Mouse (Mus musculus) liver, embryonic 14.5 days (tissue): ENCODE measurements around the gene Wdr45b. TPM values are rescaled to one million over a fixed set of nuclear protein-coding genes. Genes with fewer than 3 reads are reported as not detected.
"Not testable (repeated sequence)": the region's sequence is repeated elsewhere in the genome, so short reads cannot be mapped to it uniquely, and the experiment has no call there.

Experiments
- ATAC-seq: fragments of 200-750 bp; cut with Nextera tagmentation; 2 replicates; pipeline ENCODE4 v1.8.0; 2017; ENCODE audit warnings: moderate number of reproducible peaks, mild to moderate bottlenecking, moderate library complexity; ENCODE audit not compliant: insufficient read depth
- DNase-seq, 3 experiments: peaks; one replicate each; pipeline ENCODE4 v3.0.0-alpha.2; 2012 to 2013; ENCODE audit warnings: low read depth in 3 of 3, low spot score in 3 of 3
- H3K27ac ChIP-seq: fragments of 300-500 bp; sonication (generic); 2 replicates; pipeline ENCODE4 v1.5.1; 2014; ENCODE audit warnings: moderate library complexity, mild to moderate bottlenecking, control low read depth, inconsistent platforms
- H3K27me3 ChIP-seq: fragments of 300-500 bp; sonication (generic); 2 replicates; pipeline ENCODE4 v1.6.1; 2014; ENCODE audit warnings: mild to moderate bottlenecking, low read length, moderate library complexity; ENCODE audit not compliant: control insufficient read depth, insufficient read depth
- H3K36me3 ChIP-seq: fragments of 300-500 bp; sonication (generic); replicated peaks from 2 replicates; pipeline ENCODE4 v1.6.1; 2014; ENCODE audit warnings: low read depth; ENCODE audit not compliant: control insufficient read depth, insufficient read depth
- H3K4me1 ChIP-seq, 2 experiments: fragments of 200-500 bp in 1 of 2; fragments of 300-500 bp in 1 of 2; sonication (generic) in 1 of 2; replicated peaks; 2 replicates each; pipeline ENCODE4 v1.6.1; 2012 to 2014; ENCODE audit warnings: antibody characterized with exemption in 1 of 2, inconsistent platforms in 1 of 2, low read length in 1 of 2; ENCODE audit not compliant: control insufficient read depth in 2 of 2, insufficient read depth in 2 of 2
- H3K4me2 ChIP-seq: fragments of 300-500 bp; sonication (generic); 2 replicates; pipeline ENCODE4 v1.6.1; 2014; ENCODE audit warnings: low read depth, mild to moderate bottlenecking, control low read depth, moderate library complexity
- H3K4me3 ChIP-seq, 2 experiments: fragments of 200-500 bp in 1 of 2; fragments of 300-500 bp in 1 of 2; sonication (generic) in 1 of 2; 2 replicates each; pipeline ENCODE4 v1.5.1; 2012 to 2014; ENCODE audit warnings: low read depth in 2 of 2, low read length in 2 of 2, mild to moderate bottlenecking in 2 of 2, control low read depth in 1 of 2, inconsistent platforms in 1 of 2, moderate library complexity in 1 of 2; ENCODE audit not compliant: insufficient read depth in 1 of 2
- H3K9ac ChIP-seq: fragments of 300-500 bp; sonication (generic); replicated peaks from 2 replicates; pipeline ENCODE4 v1.6.1; 2014; ENCODE audit warnings: mild to moderate bottlenecking, control low read depth, moderate library complexity
- H3K9me3 ChIP-seq: fragments of 300-500 bp; sonication (generic); 2 replicates; pipeline ENCODE4 v1.6.1; 2016; ENCODE audit warnings: low read length, mixed read lengths; ENCODE audit not compliant: control insufficient read depth
- CTCF ChIP-seq: IDR thresholded peaks from 2 replicates; pipeline ENCODE4 v1.5.1; 2016; ENCODE audit warnings: antibody characterized with exemption, low read depth, control low read depth
- EP300 ChIP-seq: IDR thresholded peaks from 2 replicates; pipeline ENCODE4 v1.6.1; 2016; ENCODE audit warnings: antibody characterized with exemption, low read depth
- WGBS: fragments of 180-500 bp; shearing (Covaris S2); extraction: QIAGEN DNeasy Blood & Tissue Kit; methylation state at CpG from one replicate; pipeline ENCODE4 v1.1.7; 2014; ENCODE audit not compliant: insufficient replicate concordance; 5-methylcytosine and 5-hydroxymethylcytosine counted together
- polyA plus RNA-seq, 2 experiments: library from polyadenylated mRNA; depleted of rRNA in 1 of 2; stranded (reverse) in 1 of 2; unstranded in 1 of 2; fragments of >200 nt; fragmentation: Nextera tagmentation in 1 of 2; extraction: Ambion mirVana in 1 of 2; gene quantifications; 2 replicates each; pipeline versions ENCODE4 v1.2.1 to v1.2.3; 2012 to 2014

Gene Wdr45b
- polyA plus RNA-seq, 2 experiments: 15.3 to 19.7 TPM

DNA sequence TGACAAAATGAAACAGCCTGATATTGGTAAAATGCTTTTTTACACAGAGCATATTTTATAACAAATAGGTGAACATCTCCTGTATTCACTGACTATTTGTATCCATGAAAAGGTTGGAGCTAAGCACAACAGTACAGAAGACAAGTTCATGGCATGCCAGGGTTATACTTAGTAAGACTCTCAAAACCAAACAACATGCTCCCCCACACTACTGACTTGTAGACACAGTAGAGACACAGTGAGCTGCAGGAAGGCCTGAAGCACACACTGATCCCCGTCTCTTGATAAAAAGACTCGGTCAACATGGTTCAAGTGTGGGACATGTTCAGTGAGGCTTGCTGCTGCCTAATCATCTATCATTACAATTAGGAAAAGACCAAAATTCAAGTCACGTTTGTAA lies 22.6 kb downstream of the Wdr45b start:
- Histone ChIP-seq H3K4me3 (no peak overlapping the region), H3K9ac (no peak overlapping the region), H3K36me3 (peaks cover 61% of the 10 kb centered on the region), H3K27ac (no peak overlapping the region), H3K9me3 (no peaks in the 10 kb centered on the region), H3K4me2 (no peak overlapping the region), H3K4me1 (no peaks in the 10 kb centered on the region), H3K27me3 (no peaks in the 10 kb centered on the region)
- WGBS: 82% methylated on average over 3 of the region's 3 CpGs
- DNase-seq: no peak
- no peak for TF ChIP-seq CTCF
- no peak for TF ChIP-seq EP300
- ATAC-seq: no peak

DNA sequence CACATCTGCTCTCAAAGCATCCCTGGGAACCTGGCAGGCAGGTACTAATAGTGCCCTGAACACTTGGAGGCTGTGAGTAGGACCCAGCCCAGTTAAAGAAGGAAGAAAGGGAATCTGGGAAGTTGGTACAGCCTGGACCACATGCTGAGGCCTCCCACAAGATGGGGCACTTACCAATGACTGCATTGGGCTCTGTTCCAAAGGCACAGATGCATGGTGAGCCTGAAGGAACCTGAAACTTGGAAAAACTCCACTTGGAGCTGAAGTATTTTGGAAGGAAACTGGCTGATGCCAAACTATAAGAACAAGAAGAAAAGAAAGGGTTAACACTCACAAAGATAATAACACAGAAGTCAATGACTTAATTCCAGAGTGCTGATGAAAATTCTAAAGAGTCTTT lies 25.6 kb downstream of the Wdr45b start:
- ATAC-seq: no peak
- no peak for DNase-seq

DNA sequence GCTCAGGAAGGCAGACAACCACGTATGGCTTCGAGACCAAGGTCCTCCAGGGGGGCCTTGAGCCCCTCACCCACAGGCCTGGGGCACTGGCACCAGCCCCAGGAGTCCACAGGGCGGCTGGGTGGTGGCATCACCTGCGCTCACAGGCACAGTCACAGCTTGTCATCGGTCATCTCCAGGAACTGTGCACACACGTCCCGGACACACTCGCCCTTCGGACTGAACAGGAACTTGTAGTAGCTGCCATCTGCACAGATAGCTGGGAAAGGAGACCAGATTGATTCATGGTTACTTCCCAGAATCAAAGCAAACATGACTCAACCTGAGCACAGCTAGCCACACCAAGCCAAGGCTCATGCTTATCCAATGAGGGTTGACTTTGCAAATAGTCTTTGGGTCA lies 26.0 kb downstream of the Wdr45b start:
- Histone ChIP-seq H3K27me3 (no peaks in the 10 kb centered on the region), H3K9ac (no peak overlapping the region), H3K4me2 (no peak overlapping the region), H3K9me3 (no peaks in the 10 kb centered on the region), H3K36me3 (peaks cover 33% of the 10 kb centered on the region), H3K27ac (no peak overlapping the region), H3K4me1 (no peaks in the 10 kb centered on the region), H3K4me3 (no peak overlapping the region)
- ATAC-seq (no peak), DNase-seq (no peak)
- WGBS: 84% methylated on average over 9 of the region's 9 CpGs
- TF ChIP-seq CTCF (no peak), EP300 (no peak)

More for the DNA sequence above, 25.6 kb downstream of the Wdr45b start:
- no peaks in the 10 kb centered on the region for H3K4me1 ChIP-seq
- TF ChIP-seq CTCF (no peak), EP300 (no peak)
- no peak overlapping the region for H3K9ac ChIP-seq
- no peaks in the 10 kb centered on the region for H3K9me3 ChIP-seq
- peaks cover 34% of the 10 kb centered on the region for H3K36me3 ChIP-seq
- H3K27me3 ChIP-seq: no peaks in the 10 kb centered on the region
- no peak overlapping the region for H3K4me2 ChIP-seq
- no peak overlapping the region for H3K4me3 ChIP-seq
- H3K27ac ChIP-seq: no peak overlapping the region

DNA sequence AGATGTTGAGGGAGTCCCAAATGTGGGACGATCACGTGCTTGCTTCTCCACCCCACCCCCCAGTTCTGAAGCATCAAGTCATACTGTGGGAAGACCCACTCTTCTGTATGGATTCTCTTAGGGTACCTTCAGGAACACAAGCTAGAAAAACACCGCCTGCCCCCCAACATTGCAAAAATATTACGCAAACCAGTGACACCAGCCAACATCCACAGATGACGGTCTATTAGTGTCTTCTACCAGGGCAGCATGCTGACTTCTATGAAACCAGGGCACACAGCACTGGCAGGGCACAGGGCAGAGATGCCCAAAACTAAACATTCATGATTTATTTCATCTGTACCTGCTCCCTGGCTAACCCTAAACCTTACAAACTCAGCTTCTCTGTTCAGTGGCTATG lies 27.6 kb downstream of the Wdr45b start:
- H3K4me3 ChIP-seq: no peak overlapping the region
- H3K4me1 ChIP-seq: no peaks in the 10 kb centered on the region
- DNase-seq (no peak), ATAC-seq (no peak)
- H3K9ac ChIP-seq: no peak overlapping the region
- H3K4me2 ChIP-seq: no peak overlapping the region
- 86% methylated on average over 5 of the region's 5 CpGs for WGBS
- H3K36me3 ChIP-seq: peaks cover 22% of the 10 kb centered on the region
- no peak overlapping the region for H3K27ac ChIP-seq
- TF ChIP-seq CTCF (no peak), EP300 (no peak)
- H3K9me3 ChIP-seq: no peaks in the 10 kb centered on the region
- no peaks in the 10 kb centered on the region for H3K27me3 ChIP-seq

DNA sequence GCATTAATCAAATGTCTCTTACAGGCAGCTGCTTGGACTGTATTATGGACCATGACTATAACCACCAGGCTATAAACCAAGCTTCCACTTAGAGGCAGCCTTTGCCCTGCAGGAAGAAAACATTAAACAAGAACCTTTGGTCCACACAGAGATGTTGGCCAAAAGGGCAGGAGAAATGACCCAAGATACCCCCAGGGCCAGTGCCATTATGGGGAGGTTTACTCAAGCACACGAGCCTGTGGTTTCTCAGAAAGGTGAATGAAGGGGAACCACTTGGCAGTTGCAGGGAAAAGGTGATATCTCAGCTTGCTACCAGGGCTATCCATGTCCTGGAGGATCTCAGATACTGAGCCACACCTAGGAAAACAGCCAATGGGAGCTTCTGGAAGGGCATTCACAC lies 28.2 kb downstream of the Wdr45b start:
- ATAC-seq: no peak
- no peak overlapping the region for H3K4me2 ChIP-seq
- H3K9me3 ChIP-seq: no peaks in the 10 kb centered on the region
- TF ChIP-seq CTCF (no peak), EP300 (no peak)
- H3K27me3 ChIP-seq: no peaks in the 10 kb centered on the region
- no peak overlapping the region for H3K9ac ChIP-seq
- no peaks in the 10 kb centered on the region for H3K4me1 ChIP-seq
- peaks cover 21% of the 10 kb centered on the region for H3K36me3 ChIP-seq
- 41% methylated on average over 1 of the region's 1 CpGs for WGBS
- H3K4me3 ChIP-seq: no peak overlapping the region
- H3K27ac ChIP-seq: no peak overlapping the region
- no peak for DNase-seq

DNA sequence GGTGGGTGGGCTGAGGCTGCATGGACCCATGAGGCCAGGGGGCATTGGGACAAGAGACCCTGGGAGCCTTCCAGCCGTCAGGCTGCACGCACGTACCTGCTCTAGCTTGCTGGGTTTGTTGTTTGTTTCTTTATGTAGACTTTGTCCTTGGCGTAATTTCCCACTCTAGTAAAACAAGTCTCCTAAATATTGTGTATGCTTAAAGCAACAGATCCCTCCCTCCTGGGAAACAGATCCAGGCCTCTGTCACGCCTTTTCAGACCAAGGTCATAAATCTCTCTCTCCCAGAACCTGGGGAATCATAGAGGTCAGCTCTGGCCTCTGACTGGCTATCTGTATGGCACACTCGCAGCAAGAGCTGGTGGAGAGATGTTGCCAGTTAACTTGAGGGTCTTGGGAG lies 46.5 kb downstream of the Wdr45b start:
- DNase-seq, H3K9ac ChIP-seq, H3K4me3 ChIP-seq, H3K4me1 ChIP-seq, H3K9me3 ChIP-seq, ATAC-seq, H3K27me3 ChIP-seq, H3K27ac ChIP-seq, H3K4me2 ChIP-seq: not testable (repeated sequence)
- peaks cover 32% of the 10 kb centered on the region for H3K36me3 ChIP-seq
- WGBS: 91% methylated on average over 6 of the region's 6 CpGs
